Mouse (Mus musculus): ENCODE results near the gene Slc22a7. TPM values are rescaled to one million over a fixed set of nuclear protein-coding genes. Genes with fewer than 3 reads are reported as not detected.

Gene Slc22a7
- polyA plus RNA-seq, 1 experiment from 2014 or later: not detected

GRCm38 (mm10) chr17:46383294-46384060, 54.8 kb downstream of the Slc22a7 start, which contains the start of gene Zfp318:
Zfp318 (plus strand) TSS chr17:46383731.
- ATAC-seq (ENCODE audit: low read depth) (peak; percentile 98), DNase-seq (ENCODE audit: low spot score) (peak; percentile 98)
- Histone ChIP-seq H3K9me3 (ENCODE audit: control insufficient read depth, low read length) (no peaks in the 10 kb centered on the region), H3K4me1 (ENCODE audit: control insufficient read depth, insufficient read depth, low read length) (peaks cover 13% of the 10 kb centered on the region), H3K4me2 (ENCODE audit: low read depth, low read length) (peak within 1 kb of the TSS; percentile 76), H3K36me3 (ENCODE audit: control insufficient read depth, insufficient read depth, low read length) (peaks cover 19% of the 10 kb centered on the region), H3K9ac (ENCODE audit: low read depth, low read length) (peak within 1 kb of the TSS; percentile 97), H3K27ac (replicated peaks; ENCODE audit: low read depth, low read length) (peak within 1 kb of the TSS; percentile 87), H3K4me3 (ENCODE audit: low read depth, low read length) (peak within 1 kb of the TSS; percentile 98), H3K27me3 (replicated peaks; ENCODE audit: control insufficient read depth, insufficient read depth, low read length) (no peaks in the 10 kb centered on the region)
- 0% methylated on average over 3 of the region's 105 CpGs for WGBS

Other genes with a start within 250 kb of the Slc22a7 start
- gene Polh, start 235.8 kb downstream of the Slc22a7 start, polyA plus RNA-seq (2014; fragmentation: Nextera tagmentation; extraction: Ambion mirVana): 8.6 and 9.4 TPM in 2 replicates
- gene Xpo5, start 235.7 kb downstream of the Slc22a7 start, polyA plus RNA-seq (2014; fragmentation: Nextera tagmentation; extraction: Ambion mirVana): 42.3 and 43.8 TPM in 2 replicates
- gene Polr1c, start 190.4 kb downstream of the Slc22a7 start, polyA plus RNA-seq (2014; fragmentation: Nextera tagmentation; extraction: Ambion mirVana): 78.1 and 80.2 TPM in 2 replicates
- 135 and 137 TPM in 2 replicates for gene Yipf3, start 190.4 kb downstream of the Slc22a7 start, polyA plus RNA-seq (2014; fragmentation: Nextera tagmentation; extraction: Ambion mirVana)
- 2.2 TPM in 2 replicates for gene Lrrc73, start 184.9 kb downstream of the Slc22a7 start, polyA plus RNA-seq (2014; fragmentation: Nextera tagmentation; extraction: Ambion mirVana)
- 54.5 and 57.3 TPM in 2 replicates for gene Tjap1, start 155.4 kb downstream of the Slc22a7 start, polyA plus RNA-seq (2014; fragmentation: Nextera tagmentation; extraction: Ambion mirVana)
- gene Dlk2, start 141.0 kb downstream of the Slc22a7 start, polyA plus RNA-seq (2014; fragmentation: Nextera tagmentation; extraction: Ambion mirVana): 7.5 and 7.6 TPM in 2 replicates
- 5.5 and 6.6 TPM in 2 replicates for gene Abcc10, start 110.1 kb downstream of the Slc22a7 start, polyA plus RNA-seq (2014; fragmentation: Nextera tagmentation; extraction: Ambion mirVana)
- gene Zfp318, start 54.7 kb downstream of the Slc22a7 start, polyA plus RNA-seq (2014; fragmentation: Nextera tagmentation; extraction: Ambion mirVana): 16.1 and 16.5 TPM in 2 replicates
- 0.99 and 2.0 TPM in 2 replicates for gene Crip3, start 9.5 kb downstream of the Slc22a7 start, polyA plus RNA-seq (2014; fragmentation: Nextera tagmentation; extraction: Ambion mirVana)
- 0.46 and 0.61 TPM in 2 replicates for gene Ttbk1, start 49.2 kb upstream of the Slc22a7 start, polyA plus RNA-seq (2014; fragmentation: Nextera tagmentation; extraction: Ambion mirVana)
- 34.5 and 36.9 TPM in 2 replicates for gene Dnph1, start 58.3 kb upstream of the Slc22a7 start, polyA plus RNA-seq (2014; fragmentation: Nextera tagmentation; extraction: Ambion mirVana)
- 5.5 and 6.0 TPM in 2 replicates for gene Cul9, start 107.9 kb upstream of the Slc22a7 start, polyA plus RNA-seq (2014; fragmentation: Nextera tagmentation; extraction: Ambion mirVana)
- gene Srf, start 117.7 kb upstream of the Slc22a7 start, polyA plus RNA-seq (2014; fragmentation: Nextera tagmentation; extraction: Ambion mirVana): 10.5 and 14.0 TPM in 2 replicates
- gene Ptk7, start 191.0 kb upstream of the Slc22a7 start, polyA plus RNA-seq (2014; fragmentation: Nextera tagmentation; extraction: Ambion mirVana): 68.0 and 90.7 TPM in 2 replicates
- gene Klc4, start 207.6 kb upstream of the Slc22a7 start, polyA plus RNA-seq (2014; fragmentation: Nextera tagmentation; extraction: Ambion mirVana): 15.8 and 20.3 TPM in 2 replicates
- 91.8 and 100 TPM in 2 replicates for gene Mrpl2, start 207.8 kb upstream of the Slc22a7 start, polyA plus RNA-seq (2014; fragmentation: Nextera tagmentation; extraction: Ambion mirVana)
- 48.5 and 50.1 TPM in 2 replicates for gene Cul7, start 211.9 kb upstream of the Slc22a7 start, polyA plus RNA-seq (2014; fragmentation: Nextera tagmentation; extraction: Ambion mirVana)
- gene Rrp36, start 235.9 kb upstream of the Slc22a7 start, polyA plus RNA-seq (2014; fragmentation: Nextera tagmentation; extraction: Ambion mirVana): 34.5 and 41.9 TPM in 2 replicates
- gene Mea1, start 240.3 kb upstream of the Slc22a7 start, polyA plus RNA-seq (2014; fragmentation: Nextera tagmentation; extraction: Ambion mirVana): 132 and 143 TPM in 2 replicates
- 113 and 133 TPM in 2 replicates for gene Klhdc3, start 242.5 kb upstream of the Slc22a7 start, polyA plus RNA-seq (2014; fragmentation: Nextera tagmentation; extraction: Ambion mirVana)